Mouse (Mus musculus): ENCODE measurements around the gene Gm10959. TPM values are rescaled to one million over a fixed set of nuclear protein-coding genes. Genes with fewer than 3 reads are reported as not detected.
"Not testable (repeated sequence)": the region's sequence is repeated elsewhere in the genome, so short reads cannot be mapped to it uniquely, and the experiment has no call there.

The Gm10959 gene
- polyA plus RNA-seq (2015; fragmentation: Nextera tagmentation; extraction: Ambion mirVana), result not detected in 2 replicates

GRCm38 (mm10) chr3:122919260-122919659, at the start of gene Gm10959:
Gene Gm10959 (minus strand): TSS chr3:122919360.
- Histone ChIP-seq H3K27ac (ENCODE audit: low read length) (no peak within 1 kb of the TSS), H3K36me3 (ENCODE audit: control insufficient read depth, insufficient read depth) (no peaks in the 10 kb centered on the region), H3K9me3 (ENCODE audit: control insufficient read depth, low read length) (no peaks in the 10 kb centered on the region), H3K4me1 (replicated peaks; ENCODE audit: control insufficient read depth, insufficient read depth, low read length) (0 out of 2 replicates have a peak, but pooled peaks cover 2% of the 10 kb centered on the region), H3K4me2 (ENCODE audit: low read length) (no peak within 1 kb of the TSS), H3K9ac (replicated peaks; ENCODE audit: low read depth, low read length) (no peak within 1 kb of the TSS), H3K27me3 (replicated peaks; ENCODE audit: control insufficient read depth, insufficient read depth, low read length) (no peaks in the 10 kb centered on the region), H3K4me3 (replicated peaks; ENCODE audit: low read length) (no peak within 1 kb of the TSS)
- no peak for ATAC-seq
- WGBS, result 84% methylated on average over 8 of the region's 8 CpGs

- Histone ChIP-seq H3K4me2 (ENCODE audit: low read length) (no peak overlapping the region), H3K4me3 (replicated peaks; ENCODE audit: low read length) (no peak overlapping the region), H3K4me1 (replicated peaks; ENCODE audit: control insufficient read depth, insufficient read depth, low read length) (no peaks in the 10 kb centered on the region), H3K9ac (replicated peaks; ENCODE audit: low read depth, low read length) (no peak overlapping the region), H3K36me3 (ENCODE audit: control insufficient read depth, insufficient read depth) (peaks cover 3% of the 10 kb centered on the region; the same call in 1 of the 2 replicates), H3K9me3 (ENCODE audit: control insufficient read depth, low read length) (no peaks in the 10 kb centered on the region), H3K27me3 (replicated peaks; ENCODE audit: control insufficient read depth, insufficient read depth, low read length) (no peaks in the 10 kb centered on the region), H3K27ac (ENCODE audit: low read length) (no peak overlapping the region)
- WGBS, result 91% methylated on average over 9 of the region's 9 CpGs
- ATAC-seq, result no peak
Measured at GRCm38 (mm10) chr3:122968391-122968790, 49.2 kb upstream of the Gm10959 start.

- Histone ChIP-seq H3K27ac (ENCODE audit: low read length) (no peak overlapping the region), H3K9me3 (ENCODE audit: control insufficient read depth, low read length) (no peaks in the 10 kb centered on the region), H3K27me3 (replicated peaks; ENCODE audit: control insufficient read depth, insufficient read depth, low read length) (no peaks in the 10 kb centered on the region), H3K4me3 (replicated peaks; ENCODE audit: low read length) (no peak overlapping the region), H3K9ac (replicated peaks; ENCODE audit: low read depth, low read length) (no peak overlapping the region), H3K4me2 (ENCODE audit: low read length) (no peak overlapping the region), H3K4me1 (replicated peaks; ENCODE audit: control insufficient read depth, insufficient read depth, low read length) (no peaks in the 10 kb centered on the region), H3K36me3 (ENCODE audit: control insufficient read depth, insufficient read depth) (peaks cover 3% of the 10 kb centered on the region; the same call in 1 of the 2 replicates)
- no peak for ATAC-seq
- 87% methylated on average over 5 of the region's 5 CpGs for WGBS
Measured at GRCm38 (mm10) chr3:122964301-122964700, 45.1 kb upstream of the Gm10959 start.

GRCm38 (mm10) chr3:122950129-122950528, 31.0 kb upstream of the Gm10959 start:
- Histone ChIP-seq H3K27ac (ENCODE audit: low read length) (no peak overlapping the region), H3K36me3 (ENCODE audit: control insufficient read depth, insufficient read depth) (peaks cover 3% of the 10 kb centered on the region; the same call in 1 of the 2 replicates), H3K9me3 (ENCODE audit: control insufficient read depth, low read length) (no peaks in the 10 kb centered on the region), H3K27me3 (replicated peaks; ENCODE audit: control insufficient read depth, insufficient read depth, low read length) (no peaks in the 10 kb centered on the region), H3K4me1 (replicated peaks; ENCODE audit: control insufficient read depth, insufficient read depth, low read length) (no peaks in the 10 kb centered on the region), H3K4me3 (replicated peaks; ENCODE audit: low read length) (no peak overlapping the region), H3K9ac (replicated peaks; ENCODE audit: low read depth, low read length) (no peak overlapping the region), H3K4me2 (ENCODE audit: low read length) (no peak overlapping the region)
- ATAC-seq, result no peak
- WGBS, result 95% methylated on average over 2 of the region's 2 CpGs

- H3K27ac ChIP-seq (ENCODE audit: low read length), result no peak overlapping the region
- no peak overlapping the region for H3K9ac ChIP-seq (replicated peaks; ENCODE audit: low read depth, low read length)
- ATAC-seq, result no peak
- WGBS, result 83% methylated on average over 6 of the region's 6 CpGs
- no peaks in the 10 kb centered on the region for H3K27me3 ChIP-seq (replicated peaks; ENCODE audit: control insufficient read depth, insufficient read depth, low read length)
- H3K4me2 ChIP-seq (ENCODE audit: low read length), result no peak overlapping the region
- H3K9me3 ChIP-seq (ENCODE audit: control insufficient read depth, low read length), result no peaks in the 10 kb centered on the region
- no peaks in the 10 kb centered on the region for H3K36me3 ChIP-seq (ENCODE audit: control insufficient read depth, insufficient read depth)
- H3K4me3 ChIP-seq (replicated peaks; ENCODE audit: low read length), result no peak overlapping the region
- no peaks in the 10 kb centered on the region for H3K4me1 ChIP-seq (replicated peaks; ENCODE audit: control insufficient read depth, insufficient read depth, low read length)
Measured at GRCm38 (mm10) chr3:122943387-122943890, 24.3 kb upstream of the Gm10959 start.

- Histone ChIP-seq H3K27me3 (replicated peaks; ENCODE audit: control insufficient read depth, insufficient read depth, low read length) (no peaks in the 10 kb centered on the region), H3K36me3 (ENCODE audit: control insufficient read depth, insufficient read depth) (no peaks in the 10 kb centered on the region), H3K27ac (ENCODE audit: low read length) (no peak overlapping the region), H3K4me2 (ENCODE audit: low read length) (no peak overlapping the region), H3K9me3 (ENCODE audit: control insufficient read depth, low read length) (no peaks in the 10 kb centered on the region), H3K9ac (replicated peaks; ENCODE audit: low read depth, low read length) (no peak overlapping the region), H3K4me1 (replicated peaks; ENCODE audit: control insufficient read depth, insufficient read depth, low read length) (no peaks in the 10 kb centered on the region), H3K4me3 (replicated peaks; ENCODE audit: low read length) (no peak overlapping the region)
- no peak for ATAC-seq
- WGBS, result 86% methylated on average over 2 of the region's 2 CpGs
Measured at GRCm38 (mm10) chr3:122939215-122939614, 20.1 kb upstream of the Gm10959 start.

GRCm38 (mm10) chr3:122937176-122937575, 18.0 kb upstream of the Gm10959 start:
- H3K9ac ChIP-seq (replicated peaks; ENCODE audit: low read depth, low read length); H3K36me3 ChIP-seq (ENCODE audit: control insufficient read depth, insufficient read depth); ATAC-seq; H3K4me3 ChIP-seq (replicated peaks; ENCODE audit: low read length); H3K27me3 ChIP-seq (replicated peaks; ENCODE audit: control insufficient read depth, insufficient read depth, low read length); H3K9me3 ChIP-seq (ENCODE audit: control insufficient read depth, low read length); H3K27ac ChIP-seq (ENCODE audit: low read length); H3K4me1 ChIP-seq (replicated peaks; ENCODE audit: control insufficient read depth, insufficient read depth, low read length); H3K4me2 ChIP-seq (ENCODE audit: low read length): not testable (repeated sequence)
- 60% methylated on average over 13 of the region's 13 CpGs for WGBS

- H3K27ac ChIP-seq (ENCODE audit: low read length), result no peak overlapping the region
- H3K36me3 ChIP-seq (ENCODE audit: control insufficient read depth, insufficient read depth), result peaks cover 2% of the 10 kb centered on the region; the same call in 1 of the 2 replicates
- ATAC-seq, result no peak
- H3K4me2 ChIP-seq (ENCODE audit: low read length), result no peak overlapping the region
- no peak overlapping the region for H3K9ac ChIP-seq (replicated peaks; ENCODE audit: low read depth, low read length)
- WGBS, result 94% methylated on average over 1 of the region's 1 CpGs
- no peak overlapping the region for H3K4me3 ChIP-seq (replicated peaks; ENCODE audit: low read length)
- no peaks in the 10 kb centered on the region for H3K4me1 ChIP-seq (replicated peaks; ENCODE audit: control insufficient read depth, insufficient read depth, low read length)
- H3K9me3 ChIP-seq (ENCODE audit: control insufficient read depth, low read length), result no peaks in the 10 kb centered on the region
- no peaks in the 10 kb centered on the region for H3K27me3 ChIP-seq (replicated peaks; ENCODE audit: control insufficient read depth, insufficient read depth, low read length)
Measured at GRCm38 (mm10) chr3:122932466-122932865, 13.3 kb upstream of the Gm10959 start.

- Histone ChIP-seq H3K27ac (ENCODE audit: low read length) (no peak overlapping the region), H3K27me3 (replicated peaks; ENCODE audit: control insufficient read depth, insufficient read depth, low read length) (no peaks in the 10 kb centered on the region), H3K4me1 (replicated peaks; ENCODE audit: control insufficient read depth, insufficient read depth, low read length) (peaks cover 4% of the 10 kb centered on the region; the same call in 1 of the 2 replicates), H3K4me2 (ENCODE audit: low read length) (no peak overlapping the region), H3K36me3 (ENCODE audit: control insufficient read depth, insufficient read depth) (peaks cover 6% of the 10 kb centered on the region; the same call in 1 of the 2 replicates), H3K9me3 (ENCODE audit: control insufficient read depth, low read length) (no peaks in the 10 kb centered on the region), H3K9ac (replicated peaks; ENCODE audit: low read depth, low read length) (no peak overlapping the region), H3K4me3 (replicated peaks; ENCODE audit: low read length) (no peak overlapping the region)
- ATAC-seq, result no peak
- 90% methylated on average over 6 of the region's 6 CpGs for WGBS
Measured at GRCm38 (mm10) chr3:122929723-122930122, 10.6 kb upstream of the Gm10959 start.

Data from forebrain, embryonic 16.5 days (tissue).